Mouse (Mus musculus) heart, embryonic 12.5 days (tissue): ENCODE measurements at regions not wholly inside any gene's neighbourhood (a gene's known extent, or its start where the extent isn't known, plus 50 kb on each side); places are given as distances from the start of the nearest gene placed in this dataset.

Source experiments
- ATAC-seq: fragments of 200-750 bp; cut with Nextera tagmentation; 2 replicates; pipeline ENCODE4 v1.8.0; 2017; ENCODE audit warnings: moderate TSS enrichment, moderate library complexity; ENCODE audit not compliant: insufficient number of reproducible peaks, low FRiP score
- H3K27ac ChIP-seq: fragments of 300-500 bp; sonication (generic); 2 replicates; pipeline ENCODE4 v1.5.1; 2016; ENCODE audit warnings: mild to moderate bottlenecking, moderate library complexity; ENCODE audit not compliant: poor library complexity, severe bottlenecking
- H3K27me3 ChIP-seq: fragments of 300-500 bp; sonication (generic); replicated peaks from 2 replicates; pipeline ENCODE4 v1.6.1; 2016; ENCODE audit warnings: mild to moderate bottlenecking, moderate library complexity
- H3K36me3 ChIP-seq: fragments of 300-500 bp; sonication (generic); 2 replicates; pipeline ENCODE4 v1.6.1; 2016; ENCODE audit warnings: mild to moderate bottlenecking, moderate library complexity
- H3K4me1 ChIP-seq: fragments of 300-500 bp; sonication (generic); replicated peaks from 2 replicates; pipeline ENCODE4 v1.6.1; 2016; ENCODE audit warnings: mild to moderate bottlenecking
- H3K4me2 ChIP-seq: fragments of 300-500 bp; sonication (generic); 2 replicates; pipeline ENCODE4 v1.6.1; 2016; ENCODE audit warnings: mild to moderate bottlenecking, moderate library complexity
- H3K4me3 ChIP-seq: fragments of 300-500 bp; sonication (generic); 2 replicates; pipeline ENCODE4 v1.5.1; 2016; ENCODE audit warnings: mild to moderate bottlenecking
- H3K9ac ChIP-seq: fragments of 300-500 bp; sonication (generic); 2 replicates; pipeline ENCODE4 v1.6.1; 2016; ENCODE audit warnings: mild to moderate bottlenecking, moderate library complexity
- H3K9me3 ChIP-seq: fragments of 300-500 bp; sonication (generic); replicated peaks from 2 replicates; pipeline ENCODE4 v1.6.1; 2016; ENCODE audit warnings: mild to moderate bottlenecking, moderate library complexity
- WGBS: fragments of 180-500 bp; shearing (Covaris S2); methylation state at CpG from one replicate; pipeline ENCODE4 v1.1.7; 2016; 5-methylcytosine and 5-hydroxymethylcytosine counted together

DNA sequence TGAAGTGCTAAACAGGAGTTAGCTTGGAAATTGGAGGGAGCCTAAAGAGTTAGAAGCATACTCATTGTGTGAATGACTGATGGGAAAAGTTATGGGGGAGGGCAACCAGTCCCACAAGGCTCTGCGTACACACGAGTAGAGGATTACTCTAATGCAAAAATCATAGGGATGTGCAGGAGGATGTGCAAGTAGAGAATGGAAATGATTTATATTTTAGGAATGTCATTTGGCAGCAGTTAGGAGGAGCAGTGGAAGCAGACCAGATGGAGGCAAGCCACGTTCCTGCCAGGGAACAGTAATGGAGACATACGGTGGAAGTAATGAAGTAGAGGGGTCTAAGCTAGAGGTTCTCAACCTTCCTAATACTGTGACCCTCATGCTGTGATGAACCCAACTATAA, 194.1 kb upstream of the Arhgap24 start:
- WGBS = 77% methylated on average over 4 of the region's 4 CpGs
- H3K4me2 ChIP-seq = no peak overlapping the region
- H3K36me3 ChIP-seq = no peaks in the 10 kb centered on the region
- no peaks in the 10 kb centered on the region for H3K27me3 ChIP-seq
- no peaks in the 10 kb centered on the region for H3K4me1 ChIP-seq
- no peaks in the 10 kb centered on the region for H3K9me3 ChIP-seq
- no peak overlapping the region for H3K27ac ChIP-seq
- H3K9ac ChIP-seq = no peak overlapping the region
- ATAC-seq = no peak
- no peak overlapping the region for H3K4me3 ChIP-seq

- no peaks in the 10 kb centered on the region for H3K27me3 ChIP-seq
- no peak overlapping the region for H3K9ac ChIP-seq
- WGBS = 78% methylated on average over 7 of the region's 7 CpGs
- no peaks in the 10 kb centered on the region for H3K4me1 ChIP-seq
- no peak overlapping the region for H3K27ac ChIP-seq
- no peak for ATAC-seq
- H3K4me3 ChIP-seq = no peak overlapping the region
- no peaks in the 10 kb centered on the region for H3K36me3 ChIP-seq
- H3K4me2 ChIP-seq = no peak overlapping the region
- H3K9me3 ChIP-seq = no peaks in the 10 kb centered on the region
Measured at GRCm38 (mm10) chr5:102290866-102291265, 190.3 kb upstream of the Arhgap24 start.

- ATAC-seq = no peak
- no peak overlapping the region for H3K9ac ChIP-seq
- 75% methylated on average over 5 of the region's 5 CpGs for WGBS
Measured at GRCm38 (mm10) chr5:102295564-102295963, 185.6 kb upstream of the Arhgap24 start.

GRCm38 (mm10) chr5:102306309-102306708, 174.9 kb upstream of the Arhgap24 start:
- Histone ChIP-seq H3K27me3 (no peaks in the 10 kb centered on the region), H3K36me3 (no peaks in the 10 kb centered on the region), H3K9ac (no peak overlapping the region), H3K9me3 (no peaks in the 10 kb centered on the region), H3K4me2 (no peak overlapping the region), H3K4me1 (no peaks in the 10 kb centered on the region), H3K4me3 (no peak overlapping the region), H3K27ac (no peak overlapping the region)
- no peak for ATAC-seq

More at GRCm38 (mm10) chr5:102295564-102295963, 185.6 kb upstream of the Arhgap24 start:
- no peaks in the 10 kb centered on the region for H3K4me1 ChIP-seq
- no peak overlapping the region for H3K27ac ChIP-seq
- H3K27me3 ChIP-seq = no peaks in the 10 kb centered on the region
- no peaks in the 10 kb centered on the region for H3K36me3 ChIP-seq
- no peak overlapping the region for H3K4me2 ChIP-seq
- H3K4me3 ChIP-seq = no peak overlapping the region
- no peaks in the 10 kb centered on the region for H3K9me3 ChIP-seq

DNA sequence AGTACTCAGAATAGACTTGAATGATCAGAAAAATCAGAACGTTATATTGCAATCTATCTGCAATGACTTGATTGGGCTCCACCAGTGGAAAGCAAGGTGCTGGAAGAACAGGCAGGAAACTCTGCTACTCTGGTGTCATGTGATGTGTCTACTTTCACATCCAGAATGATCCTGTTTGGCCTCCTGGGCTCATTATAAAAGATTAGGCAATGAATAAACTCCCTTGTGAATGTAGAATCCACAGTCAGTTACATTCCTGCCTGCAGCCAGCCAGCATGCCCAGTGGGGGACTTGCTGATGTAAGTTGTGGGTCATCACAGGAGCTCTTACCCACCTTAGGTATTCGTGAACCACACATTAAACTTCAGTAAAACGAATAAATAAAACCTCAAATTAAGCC, 174.5 kb upstream of the Arhgap24 start:
- H3K36me3 ChIP-seq = no peaks in the 10 kb centered on the region
- no peaks in the 10 kb centered on the region for H3K27me3 ChIP-seq
- no peak for ATAC-seq
- no peak overlapping the region for H3K27ac ChIP-seq
- no peaks in the 10 kb centered on the region for H3K9me3 ChIP-seq
- no peak overlapping the region for H3K4me3 ChIP-seq
- no peak overlapping the region for H3K4me2 ChIP-seq
- H3K9ac ChIP-seq = no peak overlapping the region
- no peaks in the 10 kb centered on the region for H3K4me1 ChIP-seq
- 75% methylated on average over 3 of the region's 3 CpGs for WGBS

DNA sequence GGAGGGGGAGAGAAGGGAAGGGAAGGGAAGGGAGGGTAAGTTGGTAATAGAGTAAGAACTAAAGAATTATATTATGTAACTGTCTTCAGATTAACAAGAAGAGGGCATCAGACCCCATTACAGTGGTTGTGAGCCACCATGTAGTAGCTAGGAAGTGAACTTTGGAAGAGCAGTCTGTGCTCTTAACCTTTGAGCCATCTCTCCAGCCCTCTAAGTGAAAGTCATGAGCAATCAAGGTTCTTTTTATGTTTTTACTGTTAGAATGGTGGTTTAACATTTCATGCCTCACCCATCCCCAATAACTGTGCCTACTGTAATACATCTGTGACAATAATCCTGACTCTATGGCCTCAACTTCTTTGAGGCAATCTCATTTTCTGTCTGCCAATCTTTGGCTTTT, 169.6 kb upstream of the Arhgap24 start:
- ATAC-seq = no peak
- Histone ChIP-seq H3K9ac (no peak overlapping the region), H3K4me2 (no peak overlapping the region), H3K27me3 (no peaks in the 10 kb centered on the region), H3K36me3 (no peaks in the 10 kb centered on the region), H3K27ac (no peak overlapping the region), H3K9me3 (no peaks in the 10 kb centered on the region), H3K4me1 (no peaks in the 10 kb centered on the region), H3K4me3 (no peak overlapping the region)

DNA sequence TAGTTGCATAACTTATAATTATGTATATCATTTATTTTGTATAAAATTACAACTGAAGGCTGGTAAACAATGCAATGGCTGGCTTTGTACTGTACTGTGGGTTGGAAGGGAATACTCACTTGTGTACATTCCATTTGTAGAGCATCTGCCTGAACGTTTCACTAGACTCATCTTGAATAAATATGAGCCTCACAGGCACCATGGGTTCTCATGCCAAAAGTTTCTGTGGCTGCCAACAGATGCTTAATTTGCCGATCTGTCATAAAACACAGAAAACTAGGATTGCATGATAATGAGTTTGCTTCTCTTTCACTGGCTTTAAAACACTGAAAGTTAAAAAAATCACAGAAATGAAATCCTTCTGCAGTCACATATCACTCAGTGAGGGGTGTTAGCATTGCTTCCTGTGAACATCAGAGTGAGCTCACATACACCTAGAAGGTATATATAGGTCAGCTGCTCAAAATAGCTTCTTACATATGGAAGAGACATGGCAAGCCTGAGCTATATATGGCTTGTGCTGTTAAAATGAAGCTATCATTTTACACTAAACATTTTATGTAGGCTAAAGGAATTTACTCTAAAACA, 152.9 kb upstream of the Arhgap24 start:
- no peak for ATAC-seq
- H3K9ac ChIP-seq = no peak overlapping the region
- H3K36me3 ChIP-seq = no peaks in the 10 kb centered on the region
- H3K4me1 ChIP-seq = no peaks in the 10 kb centered on the region
- WGBS = 64% methylated on average over 2 of the region's 2 CpGs
- no peaks in the 10 kb centered on the region for H3K9me3 ChIP-seq
- H3K27ac ChIP-seq = no peak overlapping the region
- H3K4me2 ChIP-seq = no peak overlapping the region
- no peaks in the 10 kb centered on the region for H3K27me3 ChIP-seq
- H3K4me3 ChIP-seq = no peak overlapping the region

DNA sequence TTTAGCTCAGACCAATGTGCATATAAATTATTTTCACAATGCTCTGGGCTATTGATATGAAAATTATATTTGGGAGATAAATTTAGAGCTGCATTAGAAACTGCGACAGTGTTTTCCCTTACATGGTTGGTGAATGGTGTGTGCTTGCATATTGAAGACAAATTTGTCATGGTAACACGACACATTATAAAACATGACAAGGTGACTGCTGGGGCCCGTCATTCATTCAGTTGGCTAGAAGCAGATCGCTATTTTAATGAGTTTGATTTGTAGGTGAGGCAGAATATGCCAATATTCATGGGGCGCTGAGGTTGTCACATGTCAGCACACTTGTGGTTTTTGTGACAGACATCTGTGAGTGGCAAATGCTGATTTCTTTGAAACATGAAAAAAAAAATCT, 147.3 kb upstream of the Arhgap24 start:
- WGBS = 81% methylated on average over 5 of the region's 5 CpGs
- H3K9ac ChIP-seq = no peak overlapping the region

DNA sequence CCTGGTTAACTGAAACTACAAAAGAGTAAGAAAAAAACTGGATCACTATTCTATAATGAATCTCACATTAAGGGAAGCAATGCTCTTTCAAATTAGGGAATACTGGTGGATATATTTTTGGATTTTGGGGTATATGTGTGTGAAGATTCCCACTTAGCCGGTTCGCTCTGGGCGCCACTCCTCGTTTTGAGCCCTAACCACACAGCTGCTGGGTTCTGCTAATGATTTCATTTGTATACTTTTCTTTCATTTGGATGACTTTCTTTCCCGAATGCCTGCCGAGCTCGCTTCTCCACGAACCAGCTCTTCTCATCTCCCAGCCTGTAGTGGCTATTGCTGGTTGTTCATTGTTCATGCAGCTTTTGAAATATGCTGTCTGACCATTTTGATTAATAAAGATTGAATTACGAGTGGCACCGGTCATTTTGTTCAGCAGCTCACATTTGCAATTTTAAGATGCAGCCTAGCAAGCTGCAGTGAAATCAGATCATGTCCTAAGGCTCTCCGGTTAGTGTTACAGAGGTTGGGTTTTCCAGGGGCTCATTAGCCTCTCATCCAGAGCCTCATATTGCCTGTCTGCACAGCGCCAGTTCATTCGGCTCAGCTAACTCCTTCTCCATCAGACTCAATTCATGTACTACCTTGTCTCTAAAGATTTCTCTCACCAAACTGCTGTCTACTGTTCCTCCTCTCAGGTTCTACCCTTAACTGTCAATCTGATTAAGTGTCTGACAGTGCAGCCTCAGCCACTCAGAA, 146.6 kb upstream of the Arhgap24 start:
- Histone ChIP-seq H3K4me3 (no peak overlapping the region), H3K9me3 (no peaks in the 10 kb centered on the region), H3K4me2 (no peak overlapping the region), H3K27me3 (no peaks in the 10 kb centered on the region), H3K9ac (no peak overlapping the region), H3K27ac (no peak overlapping the region), H3K36me3 (no peaks in the 10 kb centered on the region), H3K4me1 (no peaks in the 10 kb centered on the region)
- 85% methylated on average over 13 of the region's 13 CpGs for WGBS
- ATAC-seq = no peak

More for the DNA sequence above, 147.3 kb upstream of the Arhgap24 start:
- Histone ChIP-seq H3K9me3 (no peaks in the 10 kb centered on the region), H3K27me3 (no peaks in the 10 kb centered on the region), H3K36me3 (no peaks in the 10 kb centered on the region), H3K4me3 (no peak overlapping the region), H3K4me2 (no peak overlapping the region), H3K27ac (no peak overlapping the region), H3K4me1 (no peaks in the 10 kb centered on the region)
- ATAC-seq = no peak

DNA sequence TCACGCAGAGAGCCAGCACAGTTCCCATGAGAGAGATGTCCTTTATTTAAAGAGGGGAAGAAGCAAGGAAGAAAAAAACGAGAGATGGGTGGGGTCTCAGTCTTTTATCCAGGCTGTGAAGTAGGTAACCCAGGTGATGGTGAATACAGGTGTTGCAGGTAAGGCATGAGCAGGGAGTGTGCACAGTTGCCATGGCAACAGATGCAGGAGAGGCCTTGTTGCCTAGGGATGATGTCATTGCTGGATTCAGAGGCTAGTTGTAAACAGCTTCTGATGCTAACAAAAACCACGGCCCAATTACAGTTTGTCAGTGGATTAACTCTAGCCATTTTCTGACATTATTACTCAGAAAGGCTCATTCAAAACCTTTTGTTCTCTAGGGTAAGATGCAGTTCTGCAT, 114.7 kb upstream of the Arhgap24 start:
- WGBS = 74% methylated on average over 3 of the region's 3 CpGs
- ATAC-seq = no peak
- H3K4me2 ChIP-seq = no peak overlapping the region
- no peak overlapping the region for H3K27ac ChIP-seq
- H3K9ac ChIP-seq = no peak overlapping the region
- H3K9me3 ChIP-seq = no peaks in the 10 kb centered on the region
- H3K36me3 ChIP-seq = no peaks in the 10 kb centered on the region
- no peak overlapping the region for H3K4me3 ChIP-seq
- H3K27me3 ChIP-seq = no peaks in the 10 kb centered on the region
- H3K4me1 ChIP-seq = no peaks in the 10 kb centered on the region

DNA sequence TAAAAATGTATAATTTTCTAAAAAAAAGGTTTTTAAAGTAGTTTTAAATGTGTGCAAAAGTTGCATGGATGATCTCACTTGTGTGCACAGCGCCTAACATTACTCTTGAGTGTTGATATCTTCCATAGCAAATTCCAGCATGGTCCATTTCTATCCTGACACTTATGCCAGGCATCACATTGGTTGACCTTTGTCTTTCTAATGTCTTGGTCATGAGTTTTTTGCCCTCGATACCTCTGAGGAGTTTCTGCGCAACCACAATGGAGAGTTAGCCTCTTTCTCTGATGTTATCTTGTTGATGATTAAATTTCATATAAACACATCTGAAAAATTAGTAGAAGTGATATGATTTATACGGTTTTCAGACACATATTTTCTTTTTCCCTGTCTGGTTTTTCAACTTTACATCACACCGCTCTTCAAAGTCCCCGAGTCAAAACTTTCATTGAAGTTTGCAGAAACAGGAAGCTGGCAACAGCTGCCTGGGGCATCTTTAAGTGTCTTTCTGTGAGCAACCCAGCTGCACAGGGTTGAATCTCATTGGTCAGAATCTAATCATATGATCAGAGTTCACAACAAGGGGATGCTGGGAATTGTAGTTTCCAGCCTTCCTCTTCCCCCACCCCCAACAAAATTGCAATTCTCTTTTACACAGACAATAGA, 107.8 kb upstream of the Arhgap24 start:
- no peak for ATAC-seq
- no peaks in the 10 kb centered on the region for H3K4me1 ChIP-seq
- no peak overlapping the region for H3K4me3 ChIP-seq
- no peak overlapping the region for H3K4me2 ChIP-seq
- no peak overlapping the region for H3K9ac ChIP-seq
- no peaks in the 10 kb centered on the region for H3K36me3 ChIP-seq
- H3K27ac ChIP-seq = no peak overlapping the region
- WGBS = 71% methylated on average over 6 of the region's 6 CpGs
- H3K27me3 ChIP-seq = no peaks in the 10 kb centered on the region
- H3K9me3 ChIP-seq = no peaks in the 10 kb centered on the region
